Mouse (Mus musculus) liver, embryonic 13.5 days (tissue): ENCODE results near the gene Maats1. TPM values are rescaled to one million over a fixed set of nuclear protein-coding genes. Genes with fewer than 3 reads are reported as not detected.
A peak's percentile ranks its signal among the peaks of the same experiment; 100 is the strongest.

Experiments
- ATAC-seq: fragments of 200-750 bp; cut with Nextera tagmentation; 2 replicates; pipeline ENCODE4 v1.8.0; 2017; ENCODE audit warnings: low read depth, mild to moderate bottlenecking, moderate number of reproducible peaks, moderate library complexity
- DNase-seq: peaks from one replicate; pipeline ENCODE4 v3.0.0; 2022
- H3K27ac ChIP-seq: fragments of 300-500 bp; sonication (generic); 2 replicates; pipeline ENCODE4 v1.5.1; 2015; ENCODE audit warnings: moderate library complexity, mild to moderate bottlenecking, inconsistent platforms
- H3K27me3 ChIP-seq: fragments of 300-500 bp; sonication (generic); 2 replicates; pipeline ENCODE4 v1.6.1; 2015; ENCODE audit warnings: mild to moderate bottlenecking, inconsistent platforms
- H3K36me3 ChIP-seq: fragments of 300-500 bp; sonication (generic); 2 replicates; pipeline ENCODE4 v1.6.1; 2015; ENCODE audit warnings: mild to moderate bottlenecking, inconsistent platforms
- H3K4me1 ChIP-seq: fragments of 300-500 bp; sonication (generic); replicated peaks from 2 replicates; pipeline ENCODE4 v1.6.1; 2015; ENCODE audit warnings: inconsistent platforms
- H3K4me2 ChIP-seq: fragments of 300-500 bp; sonication (generic); 2 replicates; pipeline ENCODE4 v1.6.1; 2015; ENCODE audit warnings: inconsistent platforms, mild to moderate bottlenecking, moderate library complexity
- H3K4me3 ChIP-seq: fragments of 300-500 bp; sonication (generic); replicated peaks from 2 replicates; pipeline ENCODE4 v1.5.1; 2015; ENCODE audit warnings: mild to moderate bottlenecking, inconsistent platforms
- H3K9ac ChIP-seq: fragments of 300-500 bp; sonication (generic); 2 replicates; pipeline ENCODE4 v1.6.1; 2015; ENCODE audit warnings: mild to moderate bottlenecking, inconsistent platforms
- H3K9me3 ChIP-seq: fragments of 300-500 bp; sonication (generic); replicated peaks from 2 replicates; pipeline ENCODE4 v1.6.1; 2016; ENCODE audit warnings: inconsistent platforms
- WGBS: fragments of 180-500 bp; shearing (Covaris S2); methylation state at CpG from one replicate; pipeline ENCODE4 v1.1.7; 2015; ENCODE audit not compliant: insufficient replicate concordance; 5-methylcytosine and 5-hydroxymethylcytosine counted together
- polyA plus RNA-seq: library from polyadenylated mRNA; unstranded; fragments of >200 nt; fragmentation: Nextera tagmentation; extraction: Ambion mirVana; gene quantifications from 2 replicates; pipeline ENCODE4 v1.2.1, GENCODE M21; 2015

Gene Maats1
- polyA plus RNA-seq, 1 experiment from 2014 or later: not detected

DNA sequence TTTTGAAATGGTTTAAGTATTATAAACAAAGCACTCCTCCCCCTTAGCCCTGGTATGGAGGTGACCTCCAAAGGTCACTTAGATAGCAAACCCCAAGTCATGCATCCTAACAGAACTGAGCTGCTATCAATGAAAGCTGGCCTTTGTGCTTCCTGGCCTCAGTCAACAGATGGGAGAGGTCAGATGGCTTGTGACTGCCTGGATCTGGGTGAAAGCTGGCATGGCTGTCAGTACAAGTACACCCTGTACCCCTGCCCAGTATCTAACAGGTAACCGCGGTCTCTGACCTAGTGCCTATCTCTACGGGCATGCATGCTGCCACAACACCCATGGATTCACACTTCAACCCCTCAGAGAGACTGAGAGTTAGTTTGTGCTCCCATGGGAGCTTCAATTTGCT is 54.2 kb downstream of the Maats1 start:
- Histone ChIP-seq H3K27ac (peak overlapping the region; percentile 58), H3K4me3 (no peak overlapping the region), H3K4me1 (peaks cover 25% of the 10 kb centered on the region), H3K9ac (no peak overlapping the region), H3K36me3 (no peaks in the 10 kb centered on the region), H3K4me2 (peak overlapping the region; percentile 13; the same call in 1 of the 2 replicates), H3K27me3 (no peaks in the 10 kb centered on the region), H3K9me3 (no peaks in the 10 kb centered on the region)
- ATAC-seq (peak; percentile 57), DNase-seq (no peak)
- WGBS: 59% methylated on average over 3 of the region's 3 CpGs

DNA sequence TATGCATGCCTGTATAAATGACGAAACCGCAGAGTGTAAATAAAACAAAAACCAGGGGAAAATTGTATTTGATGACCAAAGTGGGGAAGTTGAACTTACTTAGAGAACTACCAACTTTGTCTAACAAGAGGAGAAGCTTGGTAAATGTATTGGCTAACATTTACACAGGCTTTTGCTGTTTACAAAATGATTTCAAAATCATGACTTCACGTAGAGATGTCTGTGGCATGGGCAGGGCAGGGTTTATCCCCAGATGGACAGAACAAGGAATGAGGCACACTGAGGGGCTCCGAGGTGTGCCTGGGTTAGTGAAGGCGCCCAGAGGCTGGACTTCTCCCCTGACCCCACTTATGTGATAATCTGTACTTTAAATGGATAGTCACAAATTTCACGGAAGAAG is 54.6 kb downstream of the Maats1 start:
- no peaks in the 10 kb centered on the region for H3K27me3 ChIP-seq
- peak overlapping the region; percentile 58; the same call in 1 of the 2 replicates for H3K27ac ChIP-seq
- H3K4me3 ChIP-seq: no peak overlapping the region
- no peak overlapping the region for H3K4me2 ChIP-seq
- peak; percentile 44 for ATAC-seq
- 47% methylated on average over 6 of the region's 6 CpGs for WGBS
- no peak overlapping the region for H3K9ac ChIP-seq
- no peak for DNase-seq
- H3K9me3 ChIP-seq: no peaks in the 10 kb centered on the region
- peaks cover 25% of the 10 kb centered on the region for H3K4me1 ChIP-seq
- no peaks in the 10 kb centered on the region for H3K36me3 ChIP-seq

DNA sequence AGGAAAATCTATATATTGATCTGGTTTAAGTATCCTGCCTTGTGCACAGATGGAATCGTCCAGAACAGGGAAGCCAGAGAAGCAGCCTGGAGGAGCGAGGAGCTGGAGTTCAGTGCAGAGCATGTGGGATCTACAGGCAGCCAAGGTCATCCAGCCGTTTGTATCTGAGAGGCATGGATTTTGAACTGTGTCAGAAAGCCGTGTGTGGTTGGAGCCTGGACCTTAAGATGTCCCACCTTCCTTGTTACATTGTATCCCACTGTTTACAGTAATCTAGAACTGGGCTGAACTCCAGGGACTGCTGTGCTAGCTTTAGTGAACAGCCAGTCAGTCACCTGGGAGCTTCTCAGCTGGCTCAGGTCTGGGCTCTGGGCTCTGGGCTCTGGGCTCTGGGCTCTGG is 55.4 kb downstream of the Maats1 start:
- no peaks in the 10 kb centered on the region for H3K9me3 ChIP-seq
- no peak for DNase-seq
- no peaks in the 10 kb centered on the region for H3K27me3 ChIP-seq
- H3K4me2 ChIP-seq: no peak overlapping the region
- H3K36me3 ChIP-seq: no peaks in the 10 kb centered on the region
- peak overlapping the region; percentile 58; the same call in 1 of the 2 replicates for H3K27ac ChIP-seq
- no peak overlapping the region for H3K4me3 ChIP-seq
- H3K4me1 ChIP-seq: peaks cover 26% of the 10 kb centered on the region
- 60% methylated on average over 4 of the region's 4 CpGs for WGBS
- no peak overlapping the region for H3K9ac ChIP-seq
- no peak for ATAC-seq

DNA sequence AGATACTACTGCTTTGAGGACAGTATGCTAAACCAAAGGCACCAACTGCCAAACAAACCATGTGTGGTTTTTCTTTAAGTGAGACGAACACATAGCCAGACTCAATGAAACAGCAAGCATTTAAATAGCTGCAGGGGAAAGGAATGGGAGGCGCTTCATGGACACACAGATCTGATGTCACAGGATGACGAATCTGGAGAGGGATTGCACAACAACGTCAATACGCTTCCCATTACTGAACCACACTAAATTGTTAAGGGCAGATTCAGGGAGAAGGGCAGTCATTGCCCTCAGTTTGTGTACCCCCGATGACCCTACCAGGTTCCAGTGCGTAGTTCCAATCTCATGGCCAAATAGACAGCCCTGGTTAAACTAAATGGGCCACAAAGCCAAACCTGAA is 56.1 kb downstream of the Maats1 start:
- Histone ChIP-seq H3K9me3 (no peaks in the 10 kb centered on the region), H3K4me1 (peaks cover 29% of the 10 kb centered on the region), H3K4me3 (no peak overlapping the region), H3K27ac (peak overlapping the region; percentile 47; the same call in 1 of the 2 replicates), H3K27me3 (no peaks in the 10 kb centered on the region), H3K9ac (no peak overlapping the region), H3K4me2 (no peak overlapping the region), H3K36me3 (no peaks in the 10 kb centered on the region)
- DNase-seq (no peak), ATAC-seq (no peak)
- WGBS: 59% methylated on average over 7 of the region's 7 CpGs

DNA sequence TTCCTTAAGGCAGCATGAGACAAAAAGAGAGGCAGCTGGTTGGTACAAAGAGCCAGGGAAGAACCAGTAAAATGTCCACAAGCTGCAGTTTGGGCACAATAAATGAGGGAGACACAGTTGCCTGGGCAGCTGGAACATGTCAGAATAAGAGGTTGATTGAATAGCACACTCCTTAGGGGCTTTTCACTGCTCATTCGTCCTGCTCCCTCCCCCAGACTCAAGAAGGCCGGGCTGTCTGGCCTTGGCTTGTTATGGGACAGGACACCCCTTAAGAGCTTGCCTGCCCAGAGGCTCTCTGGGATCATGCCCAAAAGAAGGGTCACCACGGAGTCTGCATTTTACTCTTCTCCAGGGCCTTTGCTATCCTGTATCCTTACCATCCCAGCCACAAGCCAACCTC is 58.6 kb downstream of the Maats1 start:
- H3K4me2 ChIP-seq: no peak overlapping the region
- peak overlapping the region; percentile 72; the same call in 1 of the 2 replicates for H3K27ac ChIP-seq
- WGBS: 39% methylated on average over 3 of the region's 3 CpGs
- ATAC-seq (no peak), DNase-seq (no peak)
- H3K27me3 ChIP-seq: no peaks in the 10 kb centered on the region
- no peaks in the 10 kb centered on the region for H3K36me3 ChIP-seq
- no peaks in the 10 kb centered on the region for H3K9me3 ChIP-seq
- peaks cover 17% of the 10 kb centered on the region for H3K4me1 ChIP-seq
- no peak overlapping the region for H3K9ac ChIP-seq
- H3K4me3 ChIP-seq: no peak overlapping the region

DNA sequence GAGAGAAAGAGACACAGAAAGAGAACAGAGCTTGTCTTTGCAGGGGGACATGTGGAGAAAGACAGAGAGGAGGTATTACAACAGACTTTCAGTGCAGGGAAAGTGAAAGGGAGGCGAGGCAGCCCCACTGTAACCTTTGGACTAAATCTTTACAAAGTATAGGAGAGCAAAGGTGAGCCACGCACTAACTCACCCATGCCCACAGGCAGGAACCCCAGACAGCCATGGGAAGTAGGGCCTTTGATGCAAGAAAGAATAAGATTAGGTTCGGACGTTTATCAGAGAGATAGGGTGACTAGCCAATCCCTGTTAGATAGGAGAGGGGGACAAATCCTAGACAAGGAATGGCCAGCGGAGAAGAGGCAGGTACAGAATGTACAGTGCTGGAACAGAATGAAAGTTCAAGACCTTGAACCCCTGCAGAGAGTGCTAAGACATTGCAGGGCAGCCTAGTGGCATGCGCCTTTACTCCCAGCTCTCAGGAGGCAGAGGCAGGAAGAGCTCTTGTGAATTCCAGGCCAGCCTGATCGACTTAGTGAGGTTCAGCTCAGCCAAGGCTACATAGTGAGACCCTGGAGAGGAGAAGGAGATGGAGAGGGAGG is 59.3 kb downstream of the Maats1 start:
- DNase-seq: no peak
- Histone ChIP-seq H3K4me3 (no peak overlapping the region), H3K9ac (no peak overlapping the region), H3K27me3 (no peaks in the 10 kb centered on the region), H3K36me3 (no peaks in the 10 kb centered on the region), H3K27ac (peak overlapping the region; percentile 72), H3K9me3 (no peaks in the 10 kb centered on the region), H3K4me1 (peaks cover 15% of the 10 kb centered on the region; the same call in 1 of the 2 replicates), H3K4me2 (no peak overlapping the region)
- peak; percentile 60 for ATAC-seq
- WGBS: 48% methylated on average over 7 of the region's 7 CpGs

DNA sequence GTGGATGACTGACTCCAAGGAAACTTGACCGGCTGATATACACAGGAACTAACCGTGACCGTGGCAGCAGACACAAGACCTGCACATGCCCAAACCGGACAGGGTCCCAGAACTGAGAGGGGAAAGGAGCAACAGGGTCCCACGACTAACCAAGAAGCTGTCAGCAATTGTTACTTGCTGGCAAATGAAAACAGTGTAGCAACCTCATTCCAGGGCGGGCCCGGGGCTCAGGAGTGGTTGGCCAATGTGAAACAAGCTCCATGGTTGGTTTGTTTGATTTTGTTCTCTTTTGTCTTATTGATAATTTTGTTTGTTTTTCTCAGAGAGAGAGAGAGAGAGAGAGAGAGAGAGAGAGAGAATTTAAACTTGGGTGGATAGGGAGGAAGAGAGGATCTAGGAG is 61.0 kb downstream of the Maats1 start:
- no peak overlapping the region for H3K4me2 ChIP-seq

DNA sequence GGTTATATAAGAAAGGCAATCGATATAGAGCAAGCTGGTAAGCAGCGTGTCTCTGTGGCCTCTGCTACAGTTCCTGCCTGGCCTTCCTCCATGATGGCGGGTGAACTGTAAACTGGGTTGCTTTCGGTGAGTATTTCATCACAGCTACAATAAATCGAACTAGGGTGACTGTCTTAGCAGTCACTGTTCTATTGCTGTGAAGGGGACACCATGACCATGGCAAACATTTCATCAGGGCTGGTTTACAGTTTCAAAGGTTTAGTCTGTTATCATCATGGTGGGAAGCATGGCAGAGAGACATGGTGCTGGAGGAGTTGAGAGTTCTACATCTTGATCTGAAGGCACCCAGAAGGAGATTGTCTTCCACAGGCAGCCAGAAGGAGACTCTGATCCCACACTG is 62.1 kb downstream of the Maats1 start:
- Histone ChIP-seq H3K27ac (no peak overlapping the region), H3K36me3 (no peaks in the 10 kb centered on the region), H3K4me3 (no peak overlapping the region), H3K9ac (no peak overlapping the region), H3K9me3 (no peaks in the 10 kb centered on the region), H3K4me1 (peaks cover 15% of the 10 kb centered on the region; the same call in 1 of the 2 replicates), H3K4me2 (no peak overlapping the region), H3K27me3 (no peaks in the 10 kb centered on the region)
- DNase-seq (no peak), ATAC-seq (0 out of 2 replicates have a peak, but pooled peaks have one; percentile 7)
- WGBS: 71% methylated on average over 5 of the region's 5 CpGs

More for the DNA sequence above, 61.0 kb downstream of the Maats1 start:
- DNase-seq: no peak
- Histone ChIP-seq H3K4me3 (no peak overlapping the region), H3K4me1 (peaks cover 15% of the 10 kb centered on the region; the same call in 1 of the 2 replicates), H3K36me3 (no peaks in the 10 kb centered on the region), H3K9ac (no peak overlapping the region), H3K9me3 (no peaks in the 10 kb centered on the region), H3K27ac (no peak overlapping the region), H3K27me3 (no peaks in the 10 kb centered on the region)
- no peak for ATAC-seq
- WGBS: 65% methylated on average over 7 of the region's 7 CpGs

DNA sequence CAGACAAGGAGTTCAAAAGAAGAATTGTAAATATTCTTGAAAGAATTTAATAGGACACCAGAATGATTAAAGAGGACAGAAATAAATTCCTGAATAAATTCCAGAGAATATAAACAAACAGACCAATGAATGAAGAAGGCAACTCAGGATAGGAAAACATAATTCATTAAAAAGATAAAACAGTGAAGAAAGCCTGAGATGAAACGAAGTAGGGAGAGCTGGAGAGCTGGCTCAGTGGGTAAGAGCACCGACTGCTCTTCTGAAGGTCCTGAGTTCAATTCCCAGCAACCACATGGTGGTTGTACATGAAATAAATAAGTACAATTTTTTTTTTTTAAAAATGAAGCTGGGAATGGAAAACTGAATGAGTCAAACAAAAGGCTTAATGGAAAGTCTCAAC is 67.2 kb downstream of the Maats1 start:
- Histone ChIP-seq H3K27ac (no peak overlapping the region), H3K36me3 (no peaks in the 10 kb centered on the region), H3K4me1 (no peaks in the 10 kb centered on the region), H3K4me3 (no peak overlapping the region), H3K9me3 (no peaks in the 10 kb centered on the region), H3K9ac (no peak overlapping the region), H3K4me2 (no peak overlapping the region), H3K27me3 (no peaks in the 10 kb centered on the region)
- DNase-seq (no peak), ATAC-seq (no peak)
- WGBS: 61% methylated on average over 2 of the region's 2 CpGs

DNA sequence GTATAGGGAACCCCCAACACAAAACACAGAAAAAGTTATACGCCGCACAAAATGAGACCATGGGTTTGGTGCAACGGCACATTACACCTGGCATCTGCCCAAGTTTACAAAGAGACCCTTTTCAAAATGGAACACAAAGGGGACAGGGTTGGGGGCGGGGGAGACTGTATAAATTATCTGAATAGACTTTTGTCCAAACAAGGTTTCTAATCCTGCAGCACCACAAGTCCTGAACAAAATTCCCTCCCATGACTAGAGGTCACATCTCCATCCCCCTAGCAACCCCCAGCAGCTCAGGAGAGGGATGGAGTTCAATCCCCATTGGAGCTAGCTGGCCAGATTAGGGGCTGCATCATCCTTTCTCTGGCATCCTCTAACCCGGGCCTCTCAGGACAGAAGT is 69.5 kb downstream of the Maats1 start:
- Histone ChIP-seq H3K4me3 (no peak overlapping the region), H3K4me1 (no peaks in the 10 kb centered on the region), H3K9ac (no peak overlapping the region), H3K27ac (no peak overlapping the region), H3K9me3 (no peaks in the 10 kb centered on the region), H3K4me2 (no peak overlapping the region), H3K36me3 (no peaks in the 10 kb centered on the region), H3K27me3 (no peaks in the 10 kb centered on the region)
- no peak for DNase-seq
- ATAC-seq: no peak
- WGBS: 70% methylated on average over 5 of the region's 5 CpGs

DNA sequence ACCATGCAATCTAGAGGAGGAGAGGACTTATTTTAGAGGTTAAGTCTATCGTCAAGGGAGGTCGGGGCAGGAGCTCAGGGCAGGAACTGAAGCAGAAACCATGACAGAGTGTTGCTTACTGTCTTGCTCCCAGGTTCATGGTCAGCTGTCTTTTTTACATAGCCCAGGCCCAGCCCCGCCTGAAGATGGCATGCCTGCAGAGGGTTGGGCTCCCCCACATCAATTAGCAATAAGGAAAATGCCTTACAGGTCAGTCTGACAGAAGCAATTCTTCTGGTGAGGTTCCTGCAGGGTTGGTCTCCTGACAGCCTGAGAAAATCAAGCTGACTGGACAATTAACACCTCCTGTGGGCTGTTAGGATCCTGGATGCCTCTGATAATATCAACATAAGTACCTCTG is 70.3 kb downstream of the Maats1 start:
- H3K9me3 ChIP-seq: no peaks in the 10 kb centered on the region
- H3K27ac ChIP-seq: no peak overlapping the region
- ATAC-seq (no peak), DNase-seq (no peak)
- H3K27me3 ChIP-seq: no peaks in the 10 kb centered on the region
- no peak overlapping the region for H3K9ac ChIP-seq
- no peak overlapping the region for H3K4me3 ChIP-seq
- no peaks in the 10 kb centered on the region for H3K36me3 ChIP-seq
- no peaks in the 10 kb centered on the region for H3K4me1 ChIP-seq
- H3K4me2 ChIP-seq: no peak overlapping the region
- WGBS: 34% methylated on average over 3 of the region's 3 CpGs

DNA sequence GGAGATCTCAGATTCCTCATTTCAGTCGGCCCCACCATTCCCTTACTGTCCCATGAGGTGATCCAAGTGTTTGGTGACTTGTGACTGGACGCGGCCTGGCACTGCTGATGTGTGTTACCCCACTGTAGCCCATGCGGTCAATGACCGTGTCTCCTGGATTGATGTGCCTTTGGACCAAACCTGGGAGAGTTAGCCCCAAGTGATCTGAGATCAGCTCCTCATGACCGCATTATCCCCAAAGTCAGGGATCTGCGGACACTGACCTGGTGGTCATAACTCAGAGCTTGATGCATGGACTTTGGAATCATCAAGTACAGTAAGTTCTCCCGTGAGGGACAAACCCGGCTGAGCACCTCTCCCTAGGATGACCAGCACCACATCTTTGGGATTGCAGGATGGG is 86.0 kb downstream of the Maats1 start:
- Histone ChIP-seq H3K27ac (no peak overlapping the region), H3K9me3 (no peaks in the 10 kb centered on the region), H3K4me3 (no peak overlapping the region), H3K27me3 (no peaks in the 10 kb centered on the region), H3K36me3 (no peaks in the 10 kb centered on the region), H3K9ac (no peak overlapping the region), H3K4me2 (no peak overlapping the region), H3K4me1 (no peaks in the 10 kb centered on the region)
- no peak for DNase-seq
- WGBS: 75% methylated on average over 9 of the region's 9 CpGs
- ATAC-seq: no peak
